Mouse (Mus musculus): ENCODE results near the gene Eif4g3.

Gene Eif4g3

GRCm38 (mm10) chr4:138163836-138164235 lies 171.0 kb downstream of the Eif4g3 start:
- DNase-seq (ENCODE audit: low read depth) = no peak

GRCm38 (mm10) chr4:138164860-138165259 lies 172.0 kb downstream of the Eif4g3 start:
- DNase-seq (ENCODE audit: low read depth) = no peak

GRCm38 (mm10) chr4:138166519-138166918 lies 173.7 kb downstream of the Eif4g3 start:
- DNase-seq (ENCODE audit: low read depth) = no peak

- DNase-seq (ENCODE audit: low read depth) = no peak
Measured at GRCm38 (mm10) chr4:138168162-138168561, 175.3 kb downstream of the Eif4g3 start.

- no peak for DNase-seq (ENCODE audit: low read depth)
Measured at GRCm38 (mm10) chr4:138169420-138169819, 176.6 kb downstream of the Eif4g3 start.

- no peak for DNase-seq (ENCODE audit: low read depth)
Measured at GRCm38 (mm10) chr4:138172686-138173085, 179.9 kb downstream of the Eif4g3 start.

- DNase-seq (ENCODE audit: low read depth) = no peak
Measured at GRCm38 (mm10) chr4:138179391-138179790, 186.6 kb downstream of the Eif4g3 start.

GRCm38 (mm10) chr4:138180719-138181118 lies 187.9 kb downstream of the Eif4g3 start:
- DNase-seq (ENCODE audit: low read depth) = no peak

- no peak for DNase-seq (ENCODE audit: low read depth)
Measured at GRCm38 (mm10) chr4:138184056-138184455, 191.2 kb downstream of the Eif4g3 start.

GRCm38 (mm10) chr4:138184573-138184981 lies 191.8 kb downstream of the Eif4g3 start:
- DNase-seq (ENCODE audit: low read depth) = no peak

- DNase-seq (ENCODE audit: low read depth) = no peak
Measured at GRCm38 (mm10) chr4:138185961-138186360, 193.1 kb downstream of the Eif4g3 start.

- DNase-seq (ENCODE audit: low read depth) = no peak
Measured at GRCm38 (mm10) chr4:138187995-138188394, 195.2 kb downstream of the Eif4g3 start.

GRCm38 (mm10) chr4:138192561-138192960 lies 199.7 kb downstream of the Eif4g3 start:
- no peak for DNase-seq (ENCODE audit: low read depth)

- DNase-seq (ENCODE audit: low read depth) = no peak
Measured at GRCm38 (mm10) chr4:138200769-138201168, 207.9 kb downstream of the Eif4g3 start.

GRCm38 (mm10) chr4:138201696-138202095 lies 208.9 kb downstream of the Eif4g3 start:
- no peak for DNase-seq (ENCODE audit: low read depth)

GRCm38 (mm10) chr4:138210116-138210515 lies 217.3 kb downstream of the Eif4g3 start:
- no peak for DNase-seq (ENCODE audit: low read depth)

- no peak for DNase-seq (ENCODE audit: low read depth)
Measured at GRCm38 (mm10) chr4:138213861-138214260, 221.0 kb downstream of the Eif4g3 start.

- no peak for DNase-seq (ENCODE audit: low read depth)
Measured at GRCm38 (mm10) chr4:138215671-138216199, 222.9 kb downstream of the Eif4g3 start.

- DNase-seq (ENCODE audit: low read depth) = no peak
Measured at GRCm38 (mm10) chr4:138216200-138216890, 223.5 kb downstream of the Eif4g3 start, which contains the start of gene Hp1bp3. Gene Hp1bp3, plus strand, starts transcription at chr4:138216296.

- peak; percentile 95 for DNase-seq (ENCODE audit: low read depth)
Measured at GRCm38 (mm10) chr4:138216891-138217392, 224.1 kb downstream of the Eif4g3 start.

GRCm38 (mm10) chr4:138217441-138217840 lies 224.6 kb downstream of the Eif4g3 start:
- peak; percentile 30 for DNase-seq (ENCODE audit: low read depth)

GRCm38 (mm10) chr4:138217951-138218685 lies 225.3 kb downstream of the Eif4g3 start:
- DNase-seq (ENCODE audit: low read depth) = peak; percentile 31

- no peak for DNase-seq (ENCODE audit: low read depth)
Measured at GRCm38 (mm10) chr4:138219331-138219730, 226.5 kb downstream of the Eif4g3 start.

Data from c-Kit-positive CD71-positive TER-119-negative erythroid progenitor cells, embryonic 14.5 days (primary cell).